Mouse (Mus musculus) liver, postnatal 0 days (tissue): Measurements from ENCODE around the gene Saysd1. TPM values are rescaled to one million over a fixed set of nuclear protein-coding genes. Genes with fewer than 3 reads are reported as not detected.
A peak's percentile ranks its signal among the peaks of the same experiment; 100 is the strongest.

ENCODE experiments used
- ATAC-seq: fragments of 200-750 bp; cut with Nextera tagmentation; 2 replicates; pipeline ENCODE4 v1.8.0; 2017; ENCODE audit warnings: mild to moderate bottlenecking, moderate library complexity
- DNase-seq: peaks from one replicate; pipeline ENCODE4 v3.0.0-alpha.2; 2016
- H3K27ac ChIP-seq: fragments of 300-500 bp; sonication (generic); 2 replicates; pipeline ENCODE4 v1.5.1; 2014; ENCODE audit warnings: antibody characterized with exemption, moderate library complexity, mild to moderate bottlenecking, low read depth
- H3K27me3 ChIP-seq: fragments of 300-500 bp; sonication (generic); 2 replicates; pipeline ENCODE4 v1.6.1; 2014; ENCODE audit warnings: low read length, control low read depth, mixed read lengths; ENCODE audit not compliant: insufficient read depth
- H3K36me3 ChIP-seq: fragments of 300-500 bp; sonication (generic); replicated peaks from 2 replicates; pipeline ENCODE4 v1.6.1; 2014; ENCODE audit warnings: mild to moderate bottlenecking, control low read depth, low read length, moderate library complexity, mixed read lengths; ENCODE audit not compliant: insufficient read depth
- H3K4me1 ChIP-seq: fragments of 300-500 bp; sonication (generic); 2 replicates; pipeline ENCODE4 v1.6.1; 2014; ENCODE audit warnings: antibody characterized with exemption, mild to moderate bottlenecking, control low read depth; ENCODE audit not compliant: insufficient read depth
- H3K4me2 ChIP-seq: fragments of 300-500 bp; sonication (generic); 2 replicates; pipeline ENCODE4 v1.6.1; 2014; ENCODE audit warnings: low read depth, mild to moderate bottlenecking, low read length, moderate library complexity, mixed read lengths
- H3K4me3 ChIP-seq: fragments of 300-500 bp; sonication (generic); 2 replicates; pipeline ENCODE4 v1.5.1; 2014; ENCODE audit warnings: low read depth, low read length
- H3K9ac ChIP-seq: fragments of 300-500 bp; sonication (generic); replicated peaks from 2 replicates; pipeline ENCODE4 v1.6.1; 2014; ENCODE audit warnings: mild to moderate bottlenecking, moderate library complexity
- H3K9me3 ChIP-seq: fragments of 300-500 bp; sonication (generic); 2 replicates; pipeline ENCODE4 v1.6.1; 2016; ENCODE audit warnings: mild to moderate bottlenecking, control low read depth, low read length, mixed read lengths
- CTCF ChIP-seq: sonication (generic); IDR thresholded peaks from 2 replicates; pipeline ENCODE4 v1.5.1; 2016; ENCODE audit warnings: antibody characterized with exemption, low read depth
- EP300 ChIP-seq: IDR thresholded peaks from 2 replicates; pipeline ENCODE4 v1.6.1; 2016; ENCODE audit warnings: antibody characterized with exemption, low read depth, mild to moderate bottlenecking
- WGBS: fragments of 180-500 bp; shearing (Covaris S2); extraction: QIAGEN DNeasy Blood & Tissue Kit; methylation state at CpG from one replicate; pipeline ENCODE4 v1.1.7; 2014; ENCODE audit not compliant: insufficient replicate concordance; 5-methylcytosine and 5-hydroxymethylcytosine counted together
- polyA plus RNA-seq: library from polyadenylated mRNA; unstranded; fragments of >200 nt; fragmentation: Nextera tagmentation; extraction: Ambion mirVana; gene quantifications from 2 replicates; pipeline ENCODE4 v1.2.1, GENCODE M21; 2015

The Saysd1 gene
- polyA plus RNA-seq, 1 experiment from 2014 or later: 9.6 TPM

GRCm38 (mm10) chr14:20147854-20148253 is 9.5 kb upstream of the Saysd1 start:
- 86% methylated on average over 7 of the region's 7 CpGs for WGBS
- Histone ChIP-seq H3K9me3 (no peaks in the 10 kb centered on the region), H3K4me1 (no peaks in the 10 kb centered on the region), H3K4me2 (no peak overlapping the region), H3K36me3 (peaks cover 7% of the 10 kb centered on the region; the same call in 1 of the 2 replicates), H3K4me3 (no peak overlapping the region), H3K9ac (no peak overlapping the region), H3K27ac (no peak overlapping the region), H3K27me3 (no peaks in the 10 kb centered on the region)
- TF ChIP-seq EP300: no peak
- no peak for TF ChIP-seq CTCF
- ATAC-seq (no peak), DNase-seq (no peak)

- Histone ChIP-seq H3K27me3 (no peaks in the 10 kb centered on the region), H3K9ac (no peak overlapping the region), H3K4me1 (no peaks in the 10 kb centered on the region), H3K4me2 (no peak overlapping the region), H3K9me3 (no peaks in the 10 kb centered on the region), H3K36me3 (peaks cover 10% of the 10 kb centered on the region; the same call in 1 of the 2 replicates), H3K27ac (no peak overlapping the region), H3K4me3 (no peak overlapping the region)
- 79% methylated on average over 4 of the region's 4 CpGs for WGBS
- DNase-seq (no peak), ATAC-seq (no peak)
- no peak for TF ChIP-seq CTCF
- TF ChIP-seq EP300: no peak
Measured at GRCm38 (mm10) chr14:20144093-20144492, 5.8 kb upstream of the Saysd1 start.

GRCm38 (mm10) chr14:20134965-20135671 is 3.2 kb downstream of the Saysd1 start:
- 0 out of 2 replicates have a peak, but pooled peaks cover 4% of the 10 kb centered on the region for H3K9me3 ChIP-seq
- ATAC-seq: peak; percentile 66
- no peaks in the 10 kb centered on the region for H3K4me1 ChIP-seq
- TF ChIP-seq EP300 (no peak), CTCF (no peak)
- 79% methylated on average over 10 of the region's 10 CpGs for WGBS
- no peak for DNase-seq
- H3K4me3 ChIP-seq: no peak overlapping the region
- H3K4me2 ChIP-seq: no peak overlapping the region
- no peaks in the 10 kb centered on the region for H3K36me3 ChIP-seq
- H3K27ac ChIP-seq: no peak overlapping the region
- H3K9ac ChIP-seq: no peak overlapping the region
- no peaks in the 10 kb centered on the region for H3K27me3 ChIP-seq

GRCm38 (mm10) chr14:20128162-20128561 is 10.2 kb downstream of the Saysd1 start:
- 71% methylated on average over 6 of the region's 6 CpGs for WGBS
- H3K27ac ChIP-seq: no peak overlapping the region
- TF ChIP-seq EP300 (no peak), CTCF (no peak)
- H3K4me3 ChIP-seq: no peak overlapping the region
- DNase-seq: no peak
- no peaks in the 10 kb centered on the region for H3K36me3 ChIP-seq
- H3K27me3 ChIP-seq: no peaks in the 10 kb centered on the region
- no peak for ATAC-seq
- 0 out of 2 replicates have a peak, but pooled peaks cover 3% of the 10 kb centered on the region for H3K4me1 ChIP-seq
- H3K9me3 ChIP-seq: 0 out of 2 replicates have a peak, but pooled peaks cover 4% of the 10 kb centered on the region
- no peak overlapping the region for H3K9ac ChIP-seq
- no peak overlapping the region for H3K4me2 ChIP-seq

- no peak overlapping the region for H3K4me2 ChIP-seq
- no peak for DNase-seq
- H3K4me1 ChIP-seq: 0 out of 2 replicates have a peak, but pooled peaks cover 3% of the 10 kb centered on the region
- TF ChIP-seq CTCF (no peak), EP300 (no peak)
- H3K27me3 ChIP-seq: no peaks in the 10 kb centered on the region
- WGBS: 74% methylated on average over 15 of the region's 15 CpGs
- H3K9ac ChIP-seq: no peak overlapping the region
- peak; percentile 44; the same call in 1 of the 2 replicates for ATAC-seq
- no peaks in the 10 kb centered on the region for H3K36me3 ChIP-seq
- 0 out of 2 replicates have a peak, but pooled peaks cover under 1% of the 10 kb centered on the region for H3K9me3 ChIP-seq
- H3K4me3 ChIP-seq: no peak overlapping the region
- H3K27ac ChIP-seq: no peak overlapping the region
Measured at GRCm38 (mm10) chr14:20127406-20128087, 10.8 kb downstream of the Saysd1 start.

GRCm38 (mm10) chr14:20120868-20121267 is 17.5 kb downstream of the Saysd1 start:
- Histone ChIP-seq H3K9ac (no peak overlapping the region), H3K27me3 (no peaks in the 10 kb centered on the region), H3K9me3 (no peaks in the 10 kb centered on the region), H3K27ac (no peak overlapping the region), H3K36me3 (no peaks in the 10 kb centered on the region), H3K4me2 (no peak overlapping the region), H3K4me1 (no peaks in the 10 kb centered on the region), H3K4me3 (no peak overlapping the region)
- ATAC-seq (no peak), DNase-seq (peak; percentile 48)
- WGBS: 37% methylated on average over 5 of the region's 5 CpGs
- TF ChIP-seq EP300 (no peak), CTCF (no peak)
